Mouse (Mus musculus) heart, postnatal 0 days (tissue): ENCODE measurements around the gene Tcl1b1.

Source experiments
- CTCF ChIP-seq: IDR thresholded peaks from 2 replicates; pipeline ENCODE4 v1.5.1; 2016; ENCODE audit warnings: antibody characterized with exemption, control low read depth, low read depth
- EP300 ChIP-seq: IDR thresholded peaks from 2 replicates; pipeline ENCODE4 v1.6.1; 2016; ENCODE audit warnings: antibody characterized with exemption, low read depth

DNA sequence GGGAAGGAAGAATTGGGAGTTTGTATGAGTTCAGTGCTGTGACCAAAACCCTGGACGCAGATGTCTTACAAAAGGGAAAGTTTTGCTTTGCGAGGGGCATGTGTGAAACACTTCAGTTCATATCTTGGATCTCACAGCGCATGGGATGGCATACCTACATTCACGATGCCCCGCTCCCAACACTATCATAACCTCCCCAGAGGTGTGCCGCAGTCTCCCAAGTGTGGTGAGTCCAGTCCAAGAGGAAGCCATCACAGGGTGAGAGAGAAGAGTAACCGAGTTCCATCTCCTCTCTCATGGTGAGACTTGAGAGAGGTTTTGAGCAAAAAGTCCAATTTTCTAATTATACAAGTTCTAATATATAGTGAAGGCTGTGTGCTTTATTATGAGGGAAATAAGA, 49.7 kb downstream of the Tcl1b1 start:
- TF ChIP-seq EP300 (no peak), CTCF (no peak)
